ENCODE assay signal across 8 mouse cellular contexts in genomic region chr5:109866337-109867126, GRCm38 (mm10). TPM values are rescaled to one million over a fixed set of nuclear protein-coding genes. Genes with fewer than 3 reads are reported as not detected.
DNase-seq lines count a peak whose midpoint lies in the region; ATAC-seq lines count a peak whose summit lies in the region.

No protein-coding gene starts in this region.

- H3K36me3 ChIP-seq in heart, embryonic 14.5 days (ENCODE audit: control insufficient read depth, insufficient read depth, low read length) = no peaks in the 10 kb centered on the region
- no peaks in the 10 kb centered on the region for H3K36me3 ChIP-seq in liver, embryonic 13.5 days
- H3K36me3 ChIP-seq in stomach, embryonic 16.5 days (ENCODE audit: control insufficient read depth, insufficient read depth, low read length) = no peaks in the 10 kb centered on the region

- peak overlapping the region; percentile 76 for H3K9ac ChIP-seq in heart, embryonic 14.5 days (ENCODE audit: low read length)
- peak overlapping the region; percentile 77 for H3K9ac ChIP-seq in liver, embryonic 13.5 days
- peak overlapping the region; percentile 69 for H3K9ac ChIP-seq in stomach, embryonic 16.5 days (ENCODE audit: low read length)

- under 1% methylated on average over 22 of the region's 22 CpGs for WGBS in heart, embryonic 14.5 days
- under 1% methylated on average over 22 of the region's 22 CpGs for WGBS in liver, embryonic 13.5 days (ENCODE audit: insufficient replicate concordance)
- under 1% methylated on average over 22 of the region's 22 CpGs for WGBS in stomach, embryonic 16.5 days

- H3K27me3 ChIP-seq in heart, embryonic 14.5 days (ENCODE audit: control insufficient read depth, insufficient read depth, low read length) = no peaks in the 10 kb centered on the region
- H3K27me3 ChIP-seq in liver, embryonic 13.5 days = no peaks in the 10 kb centered on the region
- H3K27me3 ChIP-seq in stomach, embryonic 16.5 days (ENCODE audit: control insufficient read depth, insufficient read depth, low read length) = no peaks in the 10 kb centered on the region

- peak overlapping the region; percentile 44 to 50; a peak in 3 of 4 replicates for H3K27ac ChIP-seq in heart, embryonic 14.5 days (replicated peaks in 1 of 2; ENCODE audit: control insufficient read depth in 1 of 2, insufficient read depth in 1 of 2, low read depth in 2 of 2, low read length in 2 of 2)
- no peak overlapping the region for H3K27ac ChIP-seq in liver, embryonic 13.5 days
- H3K27ac ChIP-seq in stomach, embryonic 16.5 days (ENCODE audit: low read length) = 0 out of 2 replicates have a peak overlapping the region, but pooled peaks have one; percentile 3

- peak; percentile 99 for ATAC-seq in CD4-positive, CD25-positive, alpha-beta regulatory T cell, adult 4 months
- ATAC-seq in heart, embryonic 14.5 days (ENCODE audit: insufficient number of reproducible peaks, insufficient read depth, low FRiP score, low read depth) = peak; percentile 99
- peak; percentile 100 for ATAC-seq in liver, embryonic 13.5 days (ENCODE audit: low read depth)
- peak; percentile 100 for ATAC-seq in stomach, embryonic 16.5 days (ENCODE audit: insufficient read depth, low FRiP score)

- no peaks in the 10 kb centered on the region for H3K9me3 ChIP-seq in heart, embryonic 14.5 days (ENCODE audit: control insufficient read depth, low read length)
- no peaks in the 10 kb centered on the region for H3K9me3 ChIP-seq in liver, embryonic 13.5 days (replicated peaks)
- no peaks in the 10 kb centered on the region for H3K9me3 ChIP-seq in stomach, embryonic 16.5 days (replicated peaks; ENCODE audit: control insufficient read depth, low read length)

- no peaks in the 10 kb centered on the region for H3K4me1 ChIP-seq in heart, embryonic 14.5 days (ENCODE audit: control insufficient read depth in 2 of 2, insufficient read depth in 2 of 2, low read length in 2 of 2)
- H3K4me1 ChIP-seq in liver, embryonic 13.5 days (replicated peaks) = peaks cover 11% of the 10 kb centered on the region
- H3K4me1 ChIP-seq in stomach, embryonic 16.5 days (ENCODE audit: control insufficient read depth, insufficient read depth, low read length) = no peaks in the 10 kb centered on the region

- peak; percentile 68 for DNase-seq in c-Kit-negative CD71-positive TER-119-positive erythroid progenitor cells, embryonic 14.5 days (ENCODE audit: low read depth, low spot score)
- peak; percentile 73 for DNase-seq in fibroblast of lung, adult 2 months (ENCODE audit: low read depth)
- DNase-seq in kidney, postnatal 14 days = peak; percentile 92
- peak; percentile 87 for DNase-seq in liver, embryonic 13.5 days
- DNase-seq in neural tube, embryonic 10.5 days (ENCODE audit: extremely low spot score, low spot score) = peak; percentile 86

- H3K4me2 ChIP-seq in heart, embryonic 14.5 days (ENCODE audit: low read length) = peak overlapping the region; percentile 67
- H3K4me2 ChIP-seq in liver, embryonic 13.5 days = peak overlapping the region; percentile 74
- H3K4me2 ChIP-seq in stomach, embryonic 16.5 days (ENCODE audit: low read depth, low read length) = peak overlapping the region; percentile 61

- H3K4me3 ChIP-seq in heart, embryonic 14.5 days (ENCODE audit: control insufficient read depth in 1 of 2, insufficient read depth in 1 of 2, low read depth in 1 of 2, low read length in 2 of 2) = peak overlapping the region; percentile 69 to 90
- peak overlapping the region; percentile 75 for H3K4me3 ChIP-seq in liver, embryonic 13.5 days (replicated peaks)
- peak overlapping the region; percentile 70 for H3K4me3 ChIP-seq in stomach, embryonic 16.5 days (replicated peaks; ENCODE audit: low read length)

RNA-seq across cellular contexts. Expression of gene Gm15446, which starts 56.7 kb away (rescaled TPM):
- 10 to 100 TPM; 17.5 to 29.7 TPM for polyA plus RNA-seq in CD4-positive, CD25-positive, alpha-beta regulatory T cell, adult 4 months (2017; shearing (Covaris generic))
- polyA plus RNA-seq in heart, embryonic 14.5 days (2014; fragmentation: Nextera tagmentation; extraction: Ambion mirVana) = 0.22 and 0.45 TPM in 2 replicates
- polyA plus RNA-seq in liver, embryonic 13.5 days (2015; fragmentation: Nextera tagmentation; extraction: Ambion mirVana) = 0.16 and 0.47 TPM in 2 replicates
- 0.46 and 0.75 TPM in 2 replicates for polyA plus RNA-seq in stomach, embryonic 16.5 days (2015; fragmentation: Nextera tagmentation; extraction: Ambion mirVana)

Comparison
In these comparisons a context has a peak if more than half of its experiments do, and no peak if none do; other contexts are left out.
1. RNA of gene Gm15446, which starts 56.7 kb away (polyA plus RNA-seq): 17.5 to 29.7 TPM in CD4-positive, CD25-positive, alpha-beta regulatory T cell, adult 4 months; 0.46 to 0.75 TPM in stomach, embryonic 16.5 days, 0.16 to 0.47 TPM in liver, embryonic 13.5 days and 0.22 to 0.45 TPM in heart, embryonic 14.5 days; every median in the first group is over 10 times any median in the second.
2. Peak in every context shown above with its lines, with median percentiles within 50 percentile points of each other: ATAC-seq, DNase-seq, H3K4me2 ChIP-seq, H3K4me3 ChIP-seq and H3K9ac ChIP-seq.